Mouse (Mus musculus) brain, embryonic 18.5 days (tissue): ENCODE results near the gene Sh3kbp1.

Experiments used
- DNase-seq: peaks from one replicate; pipeline ENCODE4 v3.0.0-alpha.2; 2012; ENCODE audit warnings: low read depth, low spot score

Sh3kbp1 gene

DNA sequence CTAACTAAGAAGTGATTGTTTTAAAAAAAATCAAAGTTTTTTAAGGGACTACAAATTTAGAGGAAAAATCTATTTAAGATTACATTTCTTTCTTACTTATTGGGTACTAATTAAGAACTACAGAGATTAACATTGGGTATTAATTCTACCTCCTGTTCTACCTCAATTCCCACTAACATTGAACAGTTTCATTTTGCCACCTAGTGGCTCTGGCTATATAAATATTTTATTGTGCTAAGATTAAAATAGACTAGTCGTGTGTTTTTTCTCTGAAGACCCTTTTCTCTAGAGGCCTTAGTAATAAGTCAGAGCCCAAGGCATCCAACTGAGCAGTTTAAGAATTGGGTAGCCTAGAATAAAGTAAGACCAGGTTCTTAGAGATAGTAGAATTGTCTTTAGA, 288.1 kb downstream of the Sh3kbp1 start:
- no peak for DNase-seq

DNA sequence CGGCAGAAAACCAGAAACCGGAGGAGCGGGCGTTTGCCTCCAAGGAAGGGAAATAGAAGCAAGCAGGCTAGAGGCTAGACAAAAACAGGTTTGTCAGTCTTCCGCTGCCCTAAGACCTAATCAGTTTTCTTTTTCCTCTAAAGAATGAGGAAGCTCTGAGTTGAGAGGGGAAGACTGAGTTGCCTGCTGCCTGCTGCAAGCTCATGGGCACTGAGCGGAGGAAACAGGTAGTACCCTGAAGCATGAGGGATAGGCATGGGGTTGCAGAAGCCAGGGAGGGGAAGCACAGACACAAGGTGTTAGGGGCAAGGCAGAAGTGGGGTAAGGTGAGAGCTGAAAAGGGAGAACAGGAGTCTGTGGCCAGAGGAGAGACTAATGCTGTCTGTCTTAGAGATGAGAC, 297.7 kb downstream of the Sh3kbp1 start:
- no peak for DNase-seq

DNA sequence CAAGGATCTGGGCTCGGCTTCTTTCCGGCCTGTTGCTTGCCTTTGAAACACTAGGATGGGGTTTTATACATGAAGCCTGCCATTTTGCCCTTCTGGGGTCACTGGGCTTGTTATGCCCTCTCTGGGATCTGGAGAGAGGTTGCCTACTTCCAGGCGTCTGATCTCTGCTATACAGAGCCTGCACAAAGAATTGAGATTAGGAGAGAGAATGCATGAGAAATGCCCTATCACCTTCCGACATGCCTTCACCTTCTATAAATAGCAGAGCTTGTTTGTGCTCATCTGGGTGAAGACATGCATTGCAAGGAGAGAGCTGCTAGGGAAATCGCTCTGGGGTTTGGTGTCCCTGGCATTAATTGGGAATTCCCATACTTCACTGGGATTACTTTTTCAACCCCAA, 301.1 kb downstream of the Sh3kbp1 start:
- DNase-seq, result no peak

DNA sequence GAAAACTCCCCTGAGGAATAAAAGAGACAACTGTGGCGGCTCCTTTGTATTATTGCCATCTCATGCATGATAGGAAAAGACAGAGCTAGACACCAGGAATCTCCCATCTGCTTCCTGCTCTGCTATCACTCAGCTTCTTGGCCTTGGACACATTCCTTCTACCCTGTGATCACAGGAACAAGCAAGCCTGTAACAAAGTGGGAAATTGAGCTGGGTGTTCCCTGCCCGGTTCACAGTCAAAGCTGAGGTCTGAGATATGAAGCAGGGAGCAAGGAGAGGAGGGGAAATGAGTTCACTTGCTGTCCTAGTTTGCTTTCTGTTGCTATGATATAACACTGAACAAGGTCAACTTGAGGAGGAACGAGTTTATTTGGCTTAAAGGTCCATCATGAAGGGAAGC, 301.8 kb downstream of the Sh3kbp1 start:
- DNase-seq, result no peak

DNA sequence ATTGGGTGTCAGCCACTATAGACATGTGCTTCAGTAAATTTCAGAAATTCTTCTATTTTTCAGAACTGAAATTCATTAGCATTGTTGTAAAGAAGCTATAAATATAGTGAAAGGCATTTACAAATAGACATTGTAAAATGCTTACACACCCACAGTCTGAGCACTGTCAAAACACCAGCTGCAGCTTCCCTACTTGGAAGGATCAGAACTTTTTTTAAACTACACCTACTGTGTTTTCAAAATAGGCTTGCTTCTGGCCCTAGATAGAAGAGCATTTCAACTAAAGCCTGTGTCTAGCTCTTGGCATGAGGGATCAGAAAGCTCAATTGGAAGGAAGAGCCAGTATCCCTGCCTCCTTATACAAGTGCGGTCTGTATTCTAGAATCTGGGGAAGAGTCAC, 305.0 kb downstream of the Sh3kbp1 start:
- DNase-seq, result no peak

DNA sequence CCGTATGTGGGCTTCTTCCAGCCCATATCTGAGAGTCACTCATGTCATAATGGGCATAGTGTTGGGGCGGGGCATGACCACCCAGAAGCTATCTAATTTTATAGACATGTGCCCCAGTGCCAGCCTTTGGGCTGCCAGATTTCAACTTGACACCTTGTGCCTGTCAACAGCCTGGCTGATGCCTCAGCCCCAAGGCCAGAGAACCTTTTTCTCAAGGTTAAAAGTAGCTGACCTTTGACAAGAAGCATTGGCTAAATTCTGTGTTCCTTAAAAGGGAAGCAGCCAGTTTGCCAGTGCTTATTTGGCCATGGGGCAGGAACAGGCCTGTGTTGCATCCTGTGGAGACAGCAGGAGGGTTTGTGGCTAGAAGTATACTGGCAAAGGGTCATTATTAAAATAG, 315.5 kb downstream of the Sh3kbp1 start:
- DNase-seq, result no peak

DNA sequence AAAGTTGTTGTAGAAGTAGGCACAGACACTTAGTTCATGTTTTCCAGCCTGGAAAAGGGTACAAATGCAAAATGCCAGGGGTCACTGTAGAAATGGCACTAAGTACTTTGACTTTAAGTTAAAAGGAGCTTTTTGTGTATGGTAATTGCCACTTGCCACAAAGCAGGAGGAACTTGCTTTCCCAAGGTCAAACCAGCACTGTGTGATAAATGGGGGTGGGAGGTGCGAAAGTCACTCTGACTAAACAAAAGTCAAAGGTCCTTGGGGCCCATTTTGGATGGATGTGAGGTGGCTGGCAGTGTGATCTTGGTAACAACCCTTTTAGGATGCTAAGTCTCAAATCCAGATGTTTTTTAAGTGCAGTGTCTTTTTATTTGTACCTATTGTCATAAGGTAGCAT, 316.5 kb downstream of the Sh3kbp1 start:
- no peak for DNase-seq

DNA sequence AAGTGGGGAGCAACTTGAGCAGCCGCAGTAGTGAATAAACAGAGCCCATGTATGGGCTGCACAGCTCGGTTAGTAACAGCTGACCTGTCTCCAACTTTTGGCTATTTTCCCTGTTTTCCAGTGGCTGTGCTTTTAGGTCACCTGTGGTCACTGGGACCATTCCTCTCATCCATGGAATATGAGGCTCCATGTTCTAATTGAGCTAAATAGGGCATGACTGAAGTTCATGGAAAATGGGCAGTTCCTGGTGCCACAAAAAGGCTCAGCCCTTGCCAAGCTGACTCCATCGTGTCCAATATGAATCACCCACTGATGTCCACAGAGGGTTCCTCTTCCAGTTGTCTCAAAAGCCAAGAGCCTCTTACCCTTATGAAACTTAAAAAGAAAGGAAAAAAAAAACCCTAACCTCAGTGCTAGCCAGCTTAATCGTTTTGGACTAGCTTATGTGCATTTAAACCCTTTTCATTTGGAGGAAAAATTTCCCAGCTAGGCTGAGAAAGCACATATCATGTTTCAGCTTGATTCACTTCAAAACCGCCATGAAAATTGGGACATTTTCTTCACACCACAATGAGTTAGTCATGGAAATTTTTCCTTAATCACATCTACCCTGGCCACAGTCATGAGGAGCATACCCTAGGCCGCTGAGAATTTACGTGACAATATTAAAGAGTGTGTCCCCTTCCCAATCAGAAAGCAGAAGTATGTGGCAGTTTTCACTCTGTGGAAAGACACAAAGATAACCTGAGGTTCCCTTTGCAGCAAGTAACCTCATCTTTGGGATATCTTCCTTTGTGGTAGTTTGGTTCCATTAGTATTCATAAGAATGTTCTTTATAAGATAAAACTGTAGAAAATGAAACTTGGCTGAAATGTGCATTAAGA, 326.7 kb downstream of the Sh3kbp1 start:
- no peak for DNase-seq

DNA sequence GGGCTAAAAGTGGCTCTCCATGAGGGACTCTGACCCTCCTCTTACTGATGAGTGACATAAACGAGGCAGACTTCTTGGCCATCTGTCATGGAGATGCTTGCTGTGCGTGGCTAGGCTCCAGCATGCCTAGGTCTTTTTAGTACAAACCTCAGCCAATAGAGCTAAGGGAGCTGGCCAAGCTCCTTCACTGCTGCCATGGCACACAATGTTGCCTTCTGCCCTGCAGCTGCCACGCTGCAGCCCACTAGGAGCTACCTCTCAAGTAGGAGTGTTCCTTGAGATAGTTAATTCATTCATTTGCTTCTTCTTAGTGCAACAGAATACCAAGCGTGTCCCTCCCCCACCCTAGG, 327.3 kb downstream of the Sh3kbp1 start:
- DNase-seq, result no peak

DNA sequence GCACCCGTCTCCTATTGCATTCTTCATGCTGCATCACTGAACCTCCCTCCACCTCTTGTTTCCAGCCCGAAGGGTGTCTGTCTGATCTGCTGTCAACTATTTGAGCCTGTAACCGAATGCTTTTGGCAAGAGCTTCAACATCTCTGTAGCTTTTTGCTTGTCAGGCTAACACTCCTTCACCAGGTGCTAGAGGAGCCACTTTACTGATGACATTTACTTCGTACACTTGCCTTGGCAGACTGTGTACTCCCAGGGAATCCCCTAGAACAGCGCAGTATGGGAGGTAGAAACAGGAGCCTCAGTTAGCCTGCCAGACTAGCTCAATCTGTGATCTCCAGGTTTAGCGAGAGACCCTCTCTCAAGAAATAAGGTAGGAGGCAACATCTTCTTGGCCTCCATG, 328.4 kb downstream of the Sh3kbp1 start:
- no peak for DNase-seq

DNA sequence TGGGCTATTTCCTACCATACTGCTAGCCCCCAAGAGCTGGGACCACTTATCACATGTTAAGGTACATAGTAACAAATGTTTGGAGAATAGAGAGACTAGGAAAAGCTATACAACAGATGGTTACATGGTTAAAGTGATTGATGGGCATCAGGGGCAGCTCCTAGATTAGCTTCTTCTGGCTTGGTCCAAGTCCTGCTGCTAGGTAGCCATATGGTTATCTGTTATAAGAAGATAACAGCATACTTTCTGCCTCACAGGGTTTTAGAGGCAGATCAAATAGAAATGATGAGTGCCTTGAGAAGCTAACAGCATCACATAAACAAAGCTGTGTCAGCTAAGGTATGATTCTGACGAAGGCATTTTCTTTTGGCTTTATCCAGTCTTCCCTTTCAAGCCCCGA, 334.3 kb downstream of the Sh3kbp1 start:
- no peak for DNase-seq

DNA sequence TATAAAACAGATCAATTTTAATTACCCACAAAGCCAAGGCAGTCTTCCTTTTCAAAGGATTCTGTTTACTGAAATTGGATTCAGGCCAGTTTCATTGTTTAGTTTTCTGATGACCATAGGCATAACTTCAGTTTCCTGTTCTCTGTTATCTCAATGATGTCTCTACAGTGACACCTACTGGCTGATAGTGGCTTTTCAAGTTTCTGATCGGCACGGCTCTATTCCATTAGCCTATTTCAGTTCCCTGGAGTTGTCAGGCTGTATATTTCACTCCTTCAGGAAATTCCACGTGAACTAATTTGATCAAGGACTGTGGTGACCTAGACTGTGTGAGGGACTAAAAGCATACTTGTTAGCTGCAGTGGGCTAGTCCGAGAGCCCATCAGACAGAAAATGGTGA, 336.2 kb downstream of the Sh3kbp1 start:
- no peak for DNase-seq

DNA sequence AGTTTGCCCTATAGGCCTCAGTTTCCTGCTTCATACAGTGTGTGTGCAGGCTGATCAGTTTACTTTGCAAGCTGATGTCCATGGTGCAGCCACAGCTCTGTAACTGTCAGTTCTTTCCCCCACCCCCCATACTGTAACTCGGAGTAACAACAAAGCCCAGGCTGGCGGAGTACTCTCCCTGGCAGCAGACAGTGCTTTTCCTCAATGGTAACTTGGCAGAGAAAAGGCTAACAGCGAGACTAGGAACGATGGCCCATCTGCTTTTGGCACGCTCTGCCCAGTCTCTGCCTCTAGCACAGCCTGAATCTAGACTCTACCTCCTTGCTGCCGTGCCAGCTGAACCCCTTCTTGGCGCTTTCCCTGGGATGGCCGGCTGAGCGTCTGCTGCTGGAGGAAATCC, 336.9 kb downstream of the Sh3kbp1 start:
- DNase-seq, result peak; percentile 45

DNA sequence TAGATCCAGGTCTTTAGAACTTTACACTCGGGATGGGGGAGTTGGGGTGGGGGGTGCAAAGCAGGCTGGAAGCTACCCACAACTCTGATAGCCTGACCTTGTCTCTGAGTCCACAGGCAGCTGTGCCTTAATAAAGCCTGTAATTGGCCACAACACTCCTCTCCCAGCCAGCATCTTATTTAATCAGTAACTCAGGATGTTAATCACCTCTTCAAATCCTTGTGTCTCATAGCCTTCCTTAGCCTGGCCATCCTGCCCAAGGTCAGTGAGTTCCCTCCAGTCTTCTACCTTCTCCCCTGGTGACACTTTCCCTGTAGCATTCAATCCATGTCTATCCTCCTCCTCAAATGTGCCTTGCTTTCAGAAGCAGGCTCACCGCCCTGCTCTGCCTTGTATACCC, 342.0 kb downstream of the Sh3kbp1 start:
- DNase-seq, result no peak

DNA sequence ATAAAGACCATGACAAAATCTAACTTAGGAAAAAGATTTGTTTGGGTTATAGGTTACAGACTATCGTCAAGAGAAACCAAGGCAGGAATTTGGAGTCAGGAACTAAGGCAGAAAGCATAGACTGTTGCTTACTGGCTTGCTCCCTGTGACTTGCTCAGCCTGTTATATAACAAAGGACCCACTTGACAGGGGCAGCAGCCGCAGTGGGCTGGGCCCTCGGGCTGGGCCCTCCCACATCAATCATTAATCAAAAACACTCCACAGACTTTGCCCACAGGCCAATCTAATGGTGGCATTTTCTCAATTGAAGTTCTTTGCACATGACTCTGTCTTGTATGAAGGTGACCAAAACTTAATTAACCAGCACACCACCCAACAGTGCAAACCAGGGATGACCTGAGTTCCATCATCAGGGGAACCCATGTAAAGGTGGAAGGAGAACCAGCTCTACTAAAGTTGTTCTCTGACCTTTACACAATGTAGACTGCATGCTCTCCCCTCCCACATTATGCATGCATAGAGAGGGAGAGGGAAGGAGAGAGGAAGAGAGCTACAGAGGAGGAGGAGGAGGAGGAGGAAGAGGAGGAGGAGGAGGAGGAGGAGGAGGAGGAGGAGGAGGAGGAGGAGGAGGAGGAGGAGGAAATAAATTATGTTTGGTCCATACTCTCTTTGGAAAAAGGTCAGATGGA, 344.2 kb downstream of the Sh3kbp1 start:
- no peak for DNase-seq

DNA sequence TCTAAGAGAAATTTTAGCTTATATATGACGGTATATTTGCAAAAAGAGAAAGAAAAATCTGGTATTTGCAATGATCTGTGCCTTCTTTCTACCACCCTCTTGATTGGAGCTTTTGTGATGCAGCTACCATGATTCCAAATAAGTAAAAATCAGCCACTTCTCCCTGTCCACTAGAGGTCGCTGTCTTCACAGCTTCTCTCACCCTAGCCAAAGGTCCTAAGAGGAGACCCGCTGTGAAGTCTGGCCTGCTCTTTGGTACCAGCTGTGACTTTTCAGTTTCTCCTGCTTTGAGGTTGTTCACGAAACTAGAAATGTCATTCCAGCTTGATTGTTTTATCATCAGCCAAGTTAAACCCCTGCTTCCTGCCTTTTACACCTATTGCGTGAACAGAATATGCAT, 346.7 kb downstream of the Sh3kbp1 start:
- DNase-seq, result no peak

DNA sequence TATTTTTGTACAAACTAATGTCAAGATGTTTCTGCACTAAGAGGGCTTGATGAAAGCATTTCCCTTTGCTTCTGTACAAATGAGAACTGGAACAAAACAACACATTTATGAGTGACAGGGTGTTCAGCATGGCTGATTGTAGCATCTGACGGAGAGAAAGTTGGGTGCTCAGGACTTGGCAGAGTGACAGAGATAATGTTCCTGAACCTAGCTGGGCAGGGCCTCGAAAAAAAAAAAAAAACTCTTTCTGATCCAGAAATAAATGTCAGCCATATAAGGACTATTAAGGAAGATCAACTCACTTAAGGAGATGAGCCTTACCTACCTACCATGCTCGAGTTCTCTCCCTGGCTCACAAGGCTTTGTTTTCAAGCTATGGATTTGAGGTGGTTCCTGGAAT, 349.2 kb downstream of the Sh3kbp1 start:
- DNase-seq, result no peak

DNA sequence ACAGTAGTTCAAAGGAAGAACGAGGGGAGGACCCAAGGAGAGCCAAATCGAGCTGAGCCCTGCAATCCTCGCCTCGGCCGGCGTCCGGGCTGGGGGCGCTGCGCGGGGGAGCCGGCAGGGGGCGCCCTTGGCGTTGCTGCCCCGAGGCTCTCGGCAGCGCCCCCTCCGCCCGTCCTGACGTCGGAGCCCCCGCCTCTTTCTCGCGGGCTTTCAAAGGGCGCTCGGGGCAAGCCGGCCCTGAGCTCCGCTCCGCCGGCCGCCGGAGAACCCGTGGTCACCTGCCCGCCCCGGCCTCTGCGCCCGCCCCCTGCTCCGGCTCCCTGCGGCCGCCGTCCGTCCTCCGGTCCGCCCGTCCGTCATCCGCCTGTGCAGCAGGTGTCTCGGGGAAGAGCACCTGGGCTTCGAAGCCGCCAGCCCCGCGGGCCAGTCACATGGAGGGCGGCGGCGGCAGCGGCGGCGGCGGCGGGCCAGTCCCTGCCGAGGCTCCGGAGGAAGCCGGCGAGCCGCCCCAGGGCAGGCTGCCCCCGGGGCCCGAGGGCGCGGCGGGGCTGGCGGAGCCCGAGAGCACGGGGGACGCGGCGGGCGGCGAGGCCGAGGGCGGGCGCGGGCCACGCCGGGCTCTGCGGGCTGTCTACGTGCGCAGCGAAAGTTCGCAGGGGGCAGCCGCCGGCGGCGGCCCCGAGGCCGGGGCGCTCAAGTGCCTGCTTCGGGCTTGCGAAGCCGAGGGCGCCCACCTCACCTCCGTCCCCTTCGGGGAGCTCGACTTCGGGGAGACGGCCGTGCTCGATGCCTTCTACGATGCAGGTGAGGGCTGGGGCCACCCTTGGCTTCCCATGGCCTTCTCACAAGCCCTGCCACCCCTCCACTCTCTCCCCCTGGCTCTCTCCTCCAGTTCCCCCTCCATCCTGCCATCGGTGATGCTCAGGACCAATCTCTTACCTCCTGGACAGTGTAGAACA, 361.2 kb downstream of the Sh3kbp1 start, which contains the start of gene Map3k15:
Gene Map3k15, plus strand, starts transcription at position 432 of the 959 bp plus-strand sequence.
- DNase-seq, result no peak

DNA sequence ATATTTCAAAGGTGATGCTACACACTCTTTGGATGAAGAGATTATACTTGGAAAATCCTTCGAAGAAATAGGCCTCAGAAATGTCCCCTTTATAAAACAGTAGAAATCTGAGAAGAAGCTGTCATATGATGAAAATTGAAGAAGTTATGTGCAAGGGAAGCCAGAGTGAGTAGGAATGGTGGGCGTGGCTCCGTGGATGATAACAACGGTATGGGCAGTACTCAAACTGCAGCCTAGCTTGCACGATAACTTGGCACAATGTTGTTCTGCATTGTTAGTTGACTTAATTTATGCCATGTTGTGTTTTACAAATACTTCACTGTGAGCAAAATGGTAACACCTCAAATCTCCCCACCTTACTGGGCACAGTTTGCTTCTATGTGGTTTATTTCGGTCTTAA, 368.7 kb downstream of the Sh3kbp1 start:
- no peak for DNase-seq
